Mouse (Mus musculus) thymus, adult 2 months (tissue): ENCODE data around the gene Csnk1g2. TPM values are rescaled to one million over a fixed set of nuclear protein-coding genes. Genes with fewer than 3 reads are reported as not detected.

Experiments used
- DNase-seq: peaks from one replicate; pipeline ENCODE4 v3.0.0; 2021
- H3K27ac ChIP-seq: fragments of 200-500 bp; 2 replicates; pipeline ENCODE4 v1.5.1; 2012; ENCODE audit warnings: low read length, control low read depth; ENCODE audit not compliant: control insufficient read depth, insufficient read depth
- H3K27me3 ChIP-seq: fragments of 200-500 bp; 2 replicates; pipeline ENCODE4 v1.6.1; 2012; ENCODE audit warnings: mild to moderate bottlenecking, low read length, moderate library complexity, mixed read lengths; ENCODE audit not compliant: control insufficient read depth, insufficient read depth
- H3K36me3 ChIP-seq: fragments of 200-500 bp; 2 replicates; pipeline ENCODE4 v1.6.1; 2012; ENCODE audit warnings: mild to moderate bottlenecking, low read length, moderate library complexity; ENCODE audit not compliant: control insufficient read depth, insufficient read depth
- H3K4me1 ChIP-seq: fragments of 200-500 bp; replicated peaks from 2 replicates; pipeline ENCODE4 v1.6.1; 2012; ENCODE audit warnings: low read length; ENCODE audit not compliant: control insufficient read depth, insufficient read depth
- H3K4me3 ChIP-seq: fragments of 200-500 bp; 2 replicates; pipeline ENCODE4 v1.5.1; 2012; ENCODE audit warnings: mild to moderate bottlenecking, low read length, control low read depth, moderate library complexity; ENCODE audit not compliant: control insufficient read depth, insufficient read depth
- CTCF ChIP-seq: fragments of 200-500 bp; IDR thresholded peaks from 2 replicates; pipeline ENCODE4 v1.5.1; 2012; ENCODE audit warnings: mild to moderate bottlenecking, control low read depth, low read length, moderate library complexity, borderline replicate concordance; ENCODE audit not compliant: control insufficient read depth, poor library complexity, insufficient read depth; ENCODE audit errors: extremely low read depth
- POLR2A ChIP-seq: fragments of 200-500 bp; IDR thresholded peaks from 2 replicates; pipeline ENCODE4 v1.6.1; 2012; ENCODE audit warnings: mild to moderate bottlenecking, low read length, control low read depth, moderate library complexity; ENCODE audit not compliant: control insufficient read depth, poor library complexity, insufficient read depth; ENCODE audit errors: extremely low read depth
- WGBS: fragments of 180-500 bp; shearing (Covaris S2); methylation state at CpG from one replicate; pipeline ENCODE4 v1.1.7; 2018; 5-methylcytosine and 5-hydroxymethylcytosine counted together
- polyA plus RNA-seq: library from polyadenylated mRNA; depleted of rRNA; stranded (reverse); fragments of >200 nt; gene quantifications from 2 replicates; pipeline ENCODE4 v1.2.3, GENCODE M21; 2012

Gene Csnk1g2
- polyA plus RNA-seq, 1 experiment, result 492 TPM

GRCm38 (mm10) chr10:80665016-80665380 is 42.4 kb downstream of the Csnk1g2 start:
- H3K36me3 ChIP-seq, result peaks cover 47% of the 10 kb centered on the region
- WGBS, result 28% methylated on average over 10 of the region's 10 CpGs
- DNase-seq, result no peak
- peaks cover 39% of the 10 kb centered on the region for H3K4me1 ChIP-seq
- TF ChIP-seq POLR2A (no peak), CTCF (no peak)
- H3K27me3 ChIP-seq, result no peaks in the 10 kb centered on the region
- no peak overlapping the region for H3K4me3 ChIP-seq
- H3K27ac ChIP-seq, result peak overlapping the region; percentile 63

- no peak overlapping the region for H3K4me3 ChIP-seq
- no peak for TF ChIP-seq POLR2A
- TF ChIP-seq CTCF, result no peak
- H3K27me3 ChIP-seq, result no peaks in the 10 kb centered on the region
- no peak for DNase-seq
- H3K36me3 ChIP-seq, result peaks cover 51% of the 10 kb centered on the region
- peak overlapping the region; percentile 16; the same call in 1 of the 2 replicates for H3K27ac ChIP-seq
- peaks cover 39% of the 10 kb centered on the region for H3K4me1 ChIP-seq
- 63% methylated on average over 4 of the region's 4 CpGs for WGBS
Measured at GRCm38 (mm10) chr10:80665459-80665858, 42.8 kb downstream of the Csnk1g2 start.

- no peak for TF ChIP-seq CTCF
- 57% methylated on average over 10 of the region's 10 CpGs for WGBS
- DNase-seq, result no peak
- H3K4me3 ChIP-seq, result no peak overlapping the region
- no peaks in the 10 kb centered on the region for H3K27me3 ChIP-seq
- peaks cover 42% of the 10 kb centered on the region for H3K4me1 ChIP-seq
- H3K27ac ChIP-seq, result no peak overlapping the region
- H3K36me3 ChIP-seq, result peaks cover 58% of the 10 kb centered on the region
Measured at GRCm38 (mm10) chr10:80665981-80666733, 43.5 kb downstream of the Csnk1g2 start.

- peaks cover 49% of the 10 kb centered on the region for H3K4me1 ChIP-seq
- 97% methylated on average over 19 of the region's 19 CpGs for whole genome bisulfite sequencing
- no peak overlapping the region for H3K4me3 ChIP-seq
- H3K27ac ChIP-seq, result no peak overlapping the region
- peaks cover 66% of the 10 kb centered on the region for H3K36me3 ChIP-seq
- TF ChIP-seq CTCF, result no peak
- TF ChIP-seq POLR2A, result no peak
- no peak for DNase-seq
- H3K27me3 ChIP-seq, result no peaks in the 10 kb centered on the region
Measured at GRCm38 (mm10) chr10:80666837-80667412, 44.3 kb downstream of the Csnk1g2 start.

GRCm38 (mm10) chr10:80668614-80669013 is 46.0 kb downstream of the Csnk1g2 start:
- Histone ChIP-seq H3K27ac (no peak overlapping the region), H3K27me3 (no peaks in the 10 kb centered on the region), H3K4me3 (no peak overlapping the region), H3K4me1 (peaks cover 55% of the 10 kb centered on the region), H3K36me3 (peaks cover 71% of the 10 kb centered on the region)
- no peak for DNase-seq
- TF ChIP-seq POLR2A (no peak), CTCF (no peak)
- WGBS, result 83% methylated on average over 11 of the region's 11 CpGs

- no peak for TF ChIP-seq POLR2A
- TF ChIP-seq CTCF, result no peak
- Histone ChIP-seq H3K4me3 (no peak overlapping the region), H3K4me1 (peaks cover 55% of the 10 kb centered on the region), H3K27ac (no peak overlapping the region), H3K27me3 (no peaks in the 10 kb centered on the region), H3K36me3 (peaks cover 71% of the 10 kb centered on the region)
- 94% methylated on average over 12 of the region's 12 CpGs for WGBS
- DNase-seq, result no peak
Measured at GRCm38 (mm10) chr10:80669018-80669417, 46.4 kb downstream of the Csnk1g2 start.
